Mouse (Mus musculus) CH12.LX (cell line): ENCODE data around the gene Gm21958.

ENCODE experiments used
- MAFK ChIP-seq: IDR thresholded peaks from 2 replicates; pipeline ENCODE4 v1.6.1; 2011; ENCODE audit warnings: low read length, improper control_type of control experiment; ENCODE audit not compliant: insufficient replicate concordance
- POLR2A ChIP-seq: IDR thresholded peaks from 2 replicates; pipeline ENCODE4 v1.6.1; 2011; ENCODE audit warnings: low read depth, mild to moderate bottlenecking, improper control_type of control experiment, low read length
- ZMIZ1 ChIP-seq: IDR thresholded peaks from 2 replicates; pipeline ENCODE4 v1.6.1; 2012; ENCODE audit warnings: low read depth, mild to moderate bottlenecking, inconsistent platforms, low read length, improper control_type of control experiment

DNA sequence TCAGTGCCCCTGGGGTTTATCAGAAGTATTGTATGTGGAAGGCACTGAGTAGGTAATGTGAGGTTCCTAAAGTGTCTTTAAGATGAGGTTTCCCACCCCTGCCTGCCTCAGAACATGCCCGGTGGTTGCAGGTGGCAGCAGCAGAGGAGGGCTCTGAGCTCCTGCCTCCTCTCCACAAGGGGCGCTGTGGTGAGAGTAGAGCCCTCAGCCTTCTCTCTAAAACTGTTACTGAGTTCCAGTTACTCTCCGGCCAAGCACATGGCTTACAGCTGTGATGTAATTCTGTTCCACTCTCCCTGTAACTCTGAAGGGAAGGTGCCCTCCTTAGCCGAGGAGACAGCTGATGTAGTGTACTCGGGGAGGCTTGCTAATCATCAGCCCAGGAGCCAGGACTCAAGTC lies 31.6 kb upstream of the Gm21958 start:
- TF ChIP-seq ZMIZ1 (no peak), MAFK (no peak), POLR2A (no peak)
